Comparison of ENCODE assay signal across 8 mouse cellular contexts in the genomic region with DNA sequence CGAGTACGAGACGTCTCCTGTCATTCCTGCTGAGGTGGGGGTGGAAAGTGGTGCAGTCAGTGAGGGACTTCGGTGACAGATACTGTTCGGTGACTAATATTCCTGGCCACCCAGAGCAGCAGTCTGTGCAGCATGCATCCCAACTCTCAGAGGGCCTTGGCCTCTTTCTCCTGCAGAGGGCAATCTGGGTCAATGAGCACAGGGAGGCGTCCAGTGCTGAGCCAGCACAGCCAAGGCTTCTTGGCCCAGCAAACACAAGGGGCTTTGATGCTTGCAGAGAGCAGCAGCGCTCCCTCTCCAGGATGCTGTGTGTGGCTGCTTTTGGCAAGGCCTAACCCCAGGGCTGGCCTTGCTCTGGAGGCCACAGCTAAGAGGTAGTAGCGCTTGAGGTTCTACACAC. TPM values are rescaled to one million over a fixed set of nuclear protein-coding genes. Genes with fewer than 3 reads are reported as not detected.
A peak's percentile ranks its signal among the peaks of the same experiment; 100 is the strongest.
DNase-seq lines count a peak whose midpoint lies in the region; ATAC-seq and TF ChIP-seq lines count a peak whose summit lies in the region.

No protein-coding gene starts in this region.

- no peak overlapping the region for H3K4me2 ChIP-seq in liver, postnatal 0 days (ENCODE audit: low read depth, low read length)

- no peaks in the 10 kb centered on the region for H3K36me3 ChIP-seq in liver, postnatal 0 days (replicated peaks; ENCODE audit: insufficient read depth, low read length)

- no peaks in the 10 kb centered on the region for H3K4me1 ChIP-seq in liver, postnatal 0 days (ENCODE audit: insufficient read depth)

- no peak for TF ChIP-seq EP300 in liver, postnatal 0 days (IDR thresholded peaks at IDR 0.05; ENCODE audit: low read depth)

- H3K27ac ChIP-seq in liver, postnatal 0 days (ENCODE audit: low read depth), result no peak overlapping the region

- no peak for DNase-seq in frontal cortex, postnatal 25 days (ENCODE audit: low spot score in 2 of 2)
- DNase-seq in right cerebral cortex, postnatal 10 days (ENCODE audit: low spot score in 2 of 2), result peak; percentile 71 to 82
- no peak for DNase-seq in right cerebral cortex, postnatal 4 days
- peak; percentile 47 to 62 for DNase-seq in layer of hippocampus, adult 8-10 months (ENCODE audit: low spot score in 2 of 2)
- DNase-seq in urinary bladder, postnatal 36 days (ENCODE audit: low spot score in 2 of 2), result no peak
- DNase-seq in spleen, postnatal 10 days (ENCODE audit: low spot score in 2 of 2), result no peak
- no peak for DNase-seq in liver, postnatal 0 days

- no peak; the same call in 1 of the 2 replicates for TF ChIP-seq CTCF in liver, postnatal 0 days (IDR thresholded peaks at IDR 0.05; ENCODE audit: low read depth)

- H3K27me3 ChIP-seq in liver, postnatal 0 days (ENCODE audit: insufficient read depth, low read length), result peaks cover 33% of the 10 kb centered on the region

- WGBS in liver, postnatal 0 days (ENCODE audit: insufficient replicate concordance), result 63% methylated on average over 8 of the region's 8 CpGs

- no peak overlapping the region for H3K9ac ChIP-seq in liver, postnatal 0 days (replicated peaks)

- no peaks in the 10 kb centered on the region for H3K9me3 ChIP-seq in liver, postnatal 0 days (ENCODE audit: low read length)

- no peak overlapping the region for H3K4me3 ChIP-seq in liver, postnatal 0 days (ENCODE audit: low read depth, low read length)

- peak; percentile 40; the same call in 1 of the 2 replicates for ATAC-seq in frontal cortex, adult (ENCODE audit: low TSS enrichment)
- ATAC-seq in liver, postnatal 0 days, result no peak

RNA-seq across cellular contexts. Expression of a gene that starts 1.6 kb away (rescaled TPM):
- total RNA-seq in layer of hippocampus, adult 8-10 months (2022), result under 1 TPM; 0.33 to 0.70 (median 0.58) TPM
- polyA plus RNA-seq in liver, postnatal 0 days (2015; fragmentation: Nextera tagmentation; extraction: Ambion mirVana), result not detected in 2 replicates

Comparison
In these comparisons a context has a peak if more than half of its experiments do, and no peak if none do; other contexts are left out.
1. DNase-seq: peak in right cerebral cortex, postnatal 10 days (2 of 2) and layer of hippocampus, adult 8-10 months (2 of 2); none in frontal cortex, postnatal 25 days (0 of 2), right cerebral cortex, postnatal 4 days (single experiment), urinary bladder, postnatal 36 days (0 of 2), spleen, postnatal 10 days (0 of 2) and liver, postnatal 0 days (single experiment).